Mouse (Mus musculus): ENCODE results near the gene Endou. TPM values are rescaled to one million over a fixed set of nuclear protein-coding genes. Genes with fewer than 3 reads are reported as not detected.
"Not testable (repeated sequence)": the region's sequence is repeated elsewhere in the genome, so short reads cannot be mapped to it uniquely, and the experiment has no call there.

Gene Endou
- polyA plus RNA-seq, 1 experiment from 2014 or later, result 0.15 TPM

DNA sequence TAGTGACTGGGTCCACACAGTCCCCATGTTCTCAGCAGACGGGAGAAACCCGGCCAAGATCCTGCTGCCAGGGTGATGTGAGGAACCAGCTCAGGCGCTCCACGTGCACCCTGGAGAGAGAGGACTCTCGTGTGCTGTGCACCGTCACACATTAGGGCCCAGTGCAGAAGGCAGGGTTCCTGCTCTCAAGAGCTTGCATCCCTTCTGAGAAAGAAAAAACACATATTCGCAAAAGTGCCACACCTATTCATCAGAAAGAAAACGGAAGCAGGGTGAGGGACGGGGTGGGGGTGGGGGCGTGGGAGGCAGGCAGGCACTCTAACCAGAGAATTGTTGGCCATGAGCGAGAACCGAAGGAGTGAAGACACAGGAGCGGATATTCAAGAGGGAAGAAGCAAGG is 55.2 kb downstream of the Endou start:
- no peaks in the 10 kb centered on the region for H3K9me3 ChIP-seq (replicated peaks)
- no peak overlapping the region for H3K4me2 ChIP-seq
- no peak overlapping the region for H3K27ac ChIP-seq (replicated peaks)
- no peak overlapping the region for H3K4me3 ChIP-seq (replicated peaks)
- H3K4me1 ChIP-seq, result peaks cover 13% of the 10 kb centered on the region
- no peak for ATAC-seq (ENCODE audit: low FRiP score)
- WGBS, result 96% methylated on average over 13 of the region's 13 CpGs
- H3K36me3 ChIP-seq, result peaks cover 60% of the 10 kb centered on the region
- H3K9ac ChIP-seq (replicated peaks), result no peak overlapping the region
- H3K27me3 ChIP-seq (replicated peaks), result no peaks in the 10 kb centered on the region

DNA sequence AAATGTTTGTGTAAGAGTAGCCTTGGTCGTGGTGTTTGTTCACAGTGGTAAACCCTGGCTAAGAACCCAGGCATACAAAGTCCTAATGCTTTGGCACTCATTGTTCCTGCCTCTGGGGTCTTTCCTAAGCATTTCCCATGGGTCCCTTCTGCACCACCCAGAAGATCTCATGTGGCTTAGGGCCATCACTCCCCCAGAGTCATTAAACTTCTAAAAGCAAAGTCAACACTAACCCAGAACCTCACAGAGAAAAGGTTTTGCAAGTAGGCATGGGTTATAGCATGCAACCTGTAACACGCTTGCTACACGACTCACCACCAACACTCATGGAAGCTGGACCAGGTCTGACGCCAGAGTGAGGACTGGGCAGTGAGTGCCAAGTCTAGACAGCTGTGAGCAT is 56.7 kb downstream of the Endou start:
- no peak for ATAC-seq (ENCODE audit: low FRiP score)
- H3K36me3 ChIP-seq, result peaks cover 48% of the 10 kb centered on the region
- no peak overlapping the region for H3K4me2 ChIP-seq
- H3K4me1 ChIP-seq, result peaks cover 13% of the 10 kb centered on the region
- 98% methylated on average over 4 of the region's 4 CpGs for WGBS
- no peaks in the 10 kb centered on the region for H3K9me3 ChIP-seq (replicated peaks)
- no peak overlapping the region for H3K27ac ChIP-seq (replicated peaks)
- no peak overlapping the region for H3K4me3 ChIP-seq (replicated peaks)
- no peak overlapping the region for H3K9ac ChIP-seq (replicated peaks)
- no peaks in the 10 kb centered on the region for H3K27me3 ChIP-seq (replicated peaks)

DNA sequence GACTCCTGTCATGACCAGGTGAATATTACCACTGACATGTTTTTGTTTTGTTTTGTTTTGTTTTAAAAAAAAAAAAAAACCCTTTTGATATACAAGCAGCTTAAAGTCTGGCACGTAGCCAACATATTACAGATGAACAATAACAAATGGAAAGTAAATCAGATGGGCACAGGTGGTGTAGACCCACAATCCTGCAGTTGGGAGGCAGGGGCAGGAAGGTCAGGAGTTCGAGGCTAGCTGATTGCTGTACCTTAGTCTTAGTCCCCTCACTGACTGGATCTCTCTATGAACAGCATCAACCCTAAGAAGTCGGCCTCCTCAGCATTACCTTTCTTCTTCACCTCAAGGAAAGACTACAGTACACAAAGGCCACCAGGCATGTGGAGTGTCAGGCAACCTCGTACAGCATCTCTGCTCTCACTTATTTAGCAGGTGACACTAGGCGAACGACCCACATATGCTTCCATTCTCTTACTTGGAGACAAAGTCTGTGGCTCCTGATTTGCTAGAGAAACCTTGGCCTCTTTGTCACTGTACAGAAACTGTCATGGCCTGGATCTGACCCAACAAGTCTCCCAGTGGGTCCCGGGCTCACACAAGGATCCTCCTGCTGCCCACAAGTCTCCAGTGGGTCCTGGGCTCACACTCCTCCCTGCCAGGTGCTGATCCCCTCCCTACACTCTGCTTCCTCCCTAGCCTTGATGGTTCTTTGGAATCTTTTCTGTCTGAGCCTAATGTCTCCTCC is 57.7 kb downstream of the Endou start:
- Histone ChIP-seq H3K9ac (replicated peaks) (no peak overlapping the region), H3K27me3 (replicated peaks) (no peaks in the 10 kb centered on the region), H3K36me3 (peaks cover 45% of the 10 kb centered on the region), H3K9me3 (replicated peaks) (no peaks in the 10 kb centered on the region), H3K27ac (replicated peaks) (no peak overlapping the region), H3K4me2 (no peak overlapping the region), H3K4me1 (peaks cover 13% of the 10 kb centered on the region), H3K4me3 (replicated peaks) (no peak overlapping the region)
- ATAC-seq (ENCODE audit: low FRiP score), result no peak
- WGBS, result 93% methylated on average over 7 of the region's 7 CpGs

DNA sequence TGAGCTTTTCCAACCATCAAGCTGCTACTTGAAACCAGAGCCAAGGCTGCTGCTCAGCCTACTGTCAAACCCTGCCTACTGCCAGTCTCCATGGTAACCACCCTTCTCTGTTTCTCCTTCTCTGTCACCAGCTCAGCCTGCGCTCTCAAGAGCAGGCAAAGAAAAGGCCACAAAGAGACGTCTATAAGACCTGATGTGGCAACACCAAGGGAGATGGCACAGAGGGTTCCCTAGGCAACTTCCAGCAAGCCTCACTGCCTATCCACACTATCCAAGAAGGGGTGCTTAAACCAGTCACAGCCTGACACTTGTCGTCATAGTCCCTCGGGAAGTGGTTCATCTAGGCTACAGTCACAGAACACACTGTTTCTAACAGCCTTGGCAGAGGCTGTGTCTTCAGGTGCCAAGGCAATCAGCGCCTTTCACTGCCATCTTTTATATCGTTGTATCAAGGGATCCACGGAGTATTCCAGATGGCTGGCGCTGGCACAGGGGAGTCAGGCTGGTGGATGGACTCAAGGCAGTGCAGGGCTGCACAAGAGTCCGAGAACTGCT is 58.9 kb downstream of the Endou start:
- Histone ChIP-seq H3K4me2 (no peak overlapping the region), H3K9me3 (replicated peaks) (no peaks in the 10 kb centered on the region), H3K4me1 (peaks cover 13% of the 10 kb centered on the region), H3K27me3 (replicated peaks) (no peaks in the 10 kb centered on the region), H3K36me3 (peaks cover 34% of the 10 kb centered on the region), H3K27ac (replicated peaks) (peak overlapping the region; percentile 72), H3K4me3 (replicated peaks) (no peak overlapping the region), H3K9ac (replicated peaks) (no peak overlapping the region)
- ATAC-seq (ENCODE audit: low FRiP score), result peak; percentile 85
- WGBS, result 34% methylated on average over 9 of the region's 9 CpGs

DNA sequence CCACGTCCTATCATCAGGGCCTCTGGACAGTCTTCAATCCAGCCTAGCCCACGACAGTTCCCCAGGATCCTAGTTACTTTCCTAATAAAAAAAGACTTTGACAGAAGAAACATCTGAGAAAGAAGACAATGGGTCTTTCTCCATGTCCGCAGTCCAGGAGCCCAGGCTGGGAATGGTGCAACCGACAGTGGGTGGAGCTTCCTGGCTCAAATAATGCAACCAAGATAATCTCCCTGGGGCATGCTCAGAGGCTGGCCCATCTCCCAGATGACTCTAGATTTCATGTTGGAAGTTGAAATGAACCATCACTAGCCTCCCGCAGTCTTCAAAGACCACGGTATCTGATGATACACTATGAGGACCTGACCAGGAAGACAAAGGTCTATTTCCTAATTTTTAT is 60.6 kb downstream of the Endou start:
- Histone ChIP-seq H3K27me3 (replicated peaks) (no peaks in the 10 kb centered on the region), H3K4me1 (peaks cover 13% of the 10 kb centered on the region), H3K36me3 (peaks cover 17% of the 10 kb centered on the region), H3K9me3 (replicated peaks) (no peaks in the 10 kb centered on the region), H3K4me3 (replicated peaks) (no peak overlapping the region), H3K4me2 (no peak overlapping the region), H3K9ac (replicated peaks) (no peak overlapping the region), H3K27ac (replicated peaks) (no peak overlapping the region)
- 88% methylated on average over 6 of the region's 6 CpGs for WGBS
- no peak for ATAC-seq (ENCODE audit: low FRiP score)

DNA sequence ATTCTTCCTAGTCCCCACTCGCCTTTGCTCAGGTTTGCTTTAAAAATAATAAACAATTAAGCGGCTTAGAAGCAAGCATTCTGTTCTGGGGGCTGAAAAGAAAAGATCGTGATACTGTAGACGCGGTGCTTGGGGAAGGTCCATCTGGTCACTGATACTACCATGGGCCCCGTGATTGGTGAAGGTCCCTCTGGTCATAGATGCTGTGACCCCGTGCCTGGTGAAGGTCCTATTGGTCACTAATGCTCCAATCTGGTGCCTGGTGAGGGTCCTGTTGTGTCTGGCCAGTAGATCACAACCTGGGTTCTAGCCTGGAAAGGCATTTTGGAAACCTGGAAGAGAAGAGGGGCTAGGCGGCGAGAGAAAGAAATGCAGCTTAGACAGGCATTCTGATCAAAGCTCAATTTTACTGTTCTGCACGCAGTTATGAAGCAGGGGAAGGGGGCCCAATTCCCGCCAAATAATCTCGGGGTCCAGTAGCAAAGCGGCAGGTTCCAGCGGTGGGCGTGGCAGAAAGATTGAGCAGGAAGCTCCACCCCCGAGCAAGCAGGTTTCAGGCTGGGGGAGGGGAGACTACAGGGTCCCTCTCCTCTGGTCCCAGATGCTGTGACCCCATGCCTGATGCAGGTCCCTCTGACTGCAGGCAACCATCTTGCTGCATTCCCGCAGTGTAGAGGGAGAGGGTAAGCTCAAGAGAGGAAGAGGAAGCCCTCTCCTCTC is 62.8 kb downstream of the Endou start:
- H3K27me3 ChIP-seq (replicated peaks); H3K27ac ChIP-seq (replicated peaks); ATAC-seq (ENCODE audit: low FRiP score); H3K4me2 ChIP-seq; H3K9ac ChIP-seq (replicated peaks); H3K4me3 ChIP-seq (replicated peaks); H3K9me3 ChIP-seq (replicated peaks); H3K36me3 ChIP-seq: not testable (repeated sequence)
- H3K4me1 ChIP-seq, result peaks cover 13% of the 10 kb centered on the region
- 73% methylated on average over 17 of the region's 17 CpGs for WGBS

DNA sequence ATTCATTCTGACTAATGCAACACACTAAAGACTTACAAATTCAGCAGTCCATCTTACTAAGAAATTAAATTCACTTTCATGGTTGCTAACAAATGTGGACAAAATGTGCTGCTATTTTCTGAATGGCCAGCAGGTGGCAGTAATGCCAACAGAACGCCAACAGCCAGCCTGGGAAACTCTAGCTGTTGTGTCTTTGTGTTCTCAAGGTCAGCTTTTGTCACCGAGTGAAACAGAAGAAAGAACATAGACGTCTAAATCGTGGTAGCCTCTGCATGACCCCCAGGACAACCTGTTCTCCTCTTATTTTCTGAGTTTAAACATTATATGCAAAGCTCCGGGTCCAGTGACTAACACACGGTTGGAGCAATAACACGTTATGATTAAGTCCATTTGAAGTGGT is 63.7 kb downstream of the Endou start:
- no peak overlapping the region for H3K4me3 ChIP-seq (replicated peaks)

DNA sequence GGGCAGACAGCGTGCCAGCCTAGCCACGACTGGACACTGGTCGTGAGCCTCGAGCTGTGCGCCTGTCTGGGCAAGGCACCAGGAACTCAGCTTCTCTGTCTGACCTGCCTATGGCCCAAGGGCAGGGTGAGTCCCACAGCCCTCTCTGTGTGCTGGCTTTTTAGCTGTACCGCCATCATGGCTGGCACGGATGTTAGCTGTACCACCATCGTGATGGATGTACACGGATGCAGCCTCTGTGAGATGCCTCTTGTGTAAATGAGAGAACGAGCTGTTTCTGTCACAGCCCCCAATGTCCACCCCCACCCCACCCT is 64.7 kb downstream of the Endou start:
- Histone ChIP-seq H3K27me3 (replicated peaks) (no peaks in the 10 kb centered on the region), H3K4me2 (no peak overlapping the region), H3K9ac (replicated peaks) (no peak overlapping the region), H3K4me3 (replicated peaks) (no peak overlapping the region), H3K36me3 (no peaks in the 10 kb centered on the region), H3K27ac (replicated peaks) (no peak overlapping the region), H3K4me1 (no peaks in the 10 kb centered on the region; the same call in 1 of the 2 replicates), H3K9me3 (replicated peaks) (no peaks in the 10 kb centered on the region)
- 92% methylated on average over 10 of the region's 10 CpGs for WGBS
- no peak for ATAC-seq (ENCODE audit: low FRiP score)

More for the DNA sequence above, 63.7 kb downstream of the Endou start:
- Histone ChIP-seq H3K9ac (replicated peaks) (no peak overlapping the region), H3K4me2 (0 out of 2 replicates have a peak overlapping the region, but pooled peaks have one; percentile 21), H3K27ac (replicated peaks) (peak overlapping the region; percentile 45; the same call in 1 of the 2 replicates), H3K27me3 (replicated peaks) (no peaks in the 10 kb centered on the region), H3K4me1 (peaks cover 10% of the 10 kb centered on the region), H3K36me3 (no peaks in the 10 kb centered on the region), H3K9me3 (replicated peaks) (no peaks in the 10 kb centered on the region)
- 26% methylated on average over 7 of the region's 7 CpGs for WGBS
- no peak for ATAC-seq (ENCODE audit: low FRiP score)

DNA sequence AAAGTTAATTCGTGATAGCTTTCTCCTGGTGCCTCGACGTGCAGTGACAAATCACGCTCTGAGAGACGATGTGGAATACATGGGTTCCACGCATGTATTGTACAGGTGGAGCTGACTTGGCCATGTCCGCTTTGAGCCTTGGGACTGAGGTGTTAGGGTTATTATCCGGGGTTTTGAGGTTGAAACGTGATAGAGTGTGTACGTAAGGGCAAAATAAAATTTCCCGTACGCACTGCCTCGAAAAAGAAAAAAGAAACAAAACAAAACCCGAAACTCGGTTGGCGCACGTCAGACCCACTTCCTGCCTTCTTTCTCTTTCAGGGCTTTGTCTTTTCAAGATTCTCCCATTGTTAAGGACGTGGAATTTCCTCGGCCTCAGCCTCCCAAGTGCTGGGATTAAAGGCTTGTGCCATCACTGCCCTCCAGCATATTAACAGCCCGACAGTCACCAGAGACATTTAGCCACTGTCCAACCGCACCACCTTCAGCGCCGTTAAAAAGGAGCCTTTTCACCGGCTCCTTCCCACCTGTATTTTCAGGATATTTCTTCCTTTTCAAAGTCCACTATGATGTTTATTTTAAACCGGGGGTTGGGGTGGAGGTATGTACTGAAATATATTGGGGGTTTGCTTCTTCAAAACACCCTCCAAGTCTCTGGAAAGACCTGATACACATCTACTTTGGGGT is 65.2 kb downstream of the Endou start:
- WGBS, result 82% methylated on average over 25 of the region's 25 CpGs
- H3K27me3 ChIP-seq (replicated peaks), result no peaks in the 10 kb centered on the region

DNA sequence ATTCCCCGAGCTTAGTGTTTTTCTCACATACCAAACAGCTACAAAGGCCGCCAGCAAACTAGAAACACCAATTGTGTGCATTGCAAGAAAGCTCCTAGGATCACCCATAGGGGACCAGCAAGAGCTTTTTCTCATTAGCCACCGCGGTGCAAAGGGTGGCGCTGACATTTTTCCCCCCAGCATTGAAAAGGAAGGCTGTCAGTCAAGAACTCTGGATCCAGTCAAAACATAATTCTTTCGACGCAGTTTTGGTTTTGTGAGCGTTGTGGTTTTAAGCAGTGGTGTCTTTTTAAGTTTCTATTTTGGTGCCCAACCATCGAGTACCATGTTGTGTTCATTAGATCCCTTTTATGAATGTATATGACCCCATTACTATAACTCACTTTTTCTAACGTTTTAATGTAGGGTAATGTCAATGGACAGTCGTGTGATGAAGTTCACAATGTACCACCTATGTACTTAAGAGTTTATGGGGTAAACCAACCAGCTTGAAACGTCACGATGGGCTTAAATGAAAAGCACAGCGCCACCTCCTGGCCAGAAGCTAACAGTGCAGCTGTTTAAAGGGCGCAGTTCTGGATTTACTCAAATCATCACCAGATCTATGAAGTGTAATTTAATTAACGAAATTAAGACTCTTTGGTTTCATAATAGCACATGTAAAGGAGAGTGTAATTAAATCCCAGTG is 66.0 kb downstream of the Endou start:
- Histone ChIP-seq H3K4me3 (replicated peaks) (no peak overlapping the region), H3K36me3 (no peaks in the 10 kb centered on the region), H3K4me2 (no peak overlapping the region), H3K4me1 (no peaks in the 10 kb centered on the region; the same call in 1 of the 2 replicates), H3K9me3 (replicated peaks) (no peaks in the 10 kb centered on the region), H3K27me3 (replicated peaks) (no peaks in the 10 kb centered on the region), H3K9ac (replicated peaks) (no peak overlapping the region), H3K27ac (replicated peaks) (no peak overlapping the region)
- no peak for ATAC-seq (ENCODE audit: low FRiP score)
- 64% methylated on average over 16 of the region's 16 CpGs for WGBS

More for the DNA sequence above, 65.2 kb downstream of the Endou start:
- Histone ChIP-seq H3K4me3 (replicated peaks) (no peak overlapping the region), H3K4me1 (no peaks in the 10 kb centered on the region; the same call in 1 of the 2 replicates), H3K27ac (replicated peaks) (no peak overlapping the region), H3K9ac (replicated peaks) (no peak overlapping the region), H3K4me2 (no peak overlapping the region), H3K9me3 (replicated peaks) (no peaks in the 10 kb centered on the region), H3K36me3 (no peaks in the 10 kb centered on the region)
- ATAC-seq (ENCODE audit: low FRiP score), result no peak

DNA sequence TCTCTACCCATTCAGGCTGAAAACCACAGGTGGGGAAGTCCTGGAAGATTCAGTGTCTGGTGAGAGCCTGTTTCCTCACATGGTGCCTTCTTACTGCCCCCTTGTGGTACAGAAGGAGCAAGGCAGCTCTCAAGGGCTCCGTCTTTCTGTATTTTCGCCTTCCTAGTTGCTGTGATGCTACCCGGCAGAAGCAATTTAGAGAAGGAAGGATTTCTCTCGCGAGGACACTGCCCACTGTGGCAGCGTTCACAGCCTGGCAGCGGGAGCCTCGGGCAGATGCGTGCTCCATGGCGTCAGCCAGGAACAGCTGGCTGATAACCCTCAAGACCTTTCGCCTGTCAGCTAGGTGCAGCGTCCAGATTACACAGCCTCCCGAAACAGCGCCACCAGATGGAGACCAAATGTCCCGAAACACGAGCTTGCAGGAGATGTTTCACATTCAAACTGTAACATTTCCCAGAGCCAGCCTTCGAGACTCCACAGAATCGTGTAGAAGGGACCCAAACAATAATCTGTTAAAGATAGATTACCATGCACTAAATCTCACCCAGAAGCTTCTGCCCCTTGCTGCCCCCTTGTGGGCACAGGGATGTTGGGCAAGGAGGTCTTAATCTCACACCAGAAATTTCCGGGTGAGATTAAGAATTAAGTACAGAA is 67.3 kb downstream of the Endou start:
- Histone ChIP-seq H3K4me3 (replicated peaks) (peak overlapping the region; percentile 49), H3K27ac (replicated peaks) (peak overlapping the region; percentile 91), H3K9me3 (replicated peaks) (no peaks in the 10 kb centered on the region), H3K36me3 (no peaks in the 10 kb centered on the region), H3K4me1 (no peaks in the 10 kb centered on the region; the same call in 1 of the 2 replicates), H3K9ac (replicated peaks) (peak overlapping the region; percentile 64), H3K27me3 (replicated peaks) (no peaks in the 10 kb centered on the region), H3K4me2 (peak overlapping the region; percentile 86)
- WGBS, result 6% methylated on average over 19 of the region's 19 CpGs
- ATAC-seq (ENCODE audit: low FRiP score), result peak; percentile 68
